Mouse (Mus musculus) lung, postnatal 10 days (tissue): ENCODE data around the gene Klc4.

Source experiments
- DNase-seq: peaks from one replicate; pipeline ENCODE4 v3.0.0; 2021

Gene Klc4

GRCm38 (mm10) chr17:46651755-46652547, 6.1 kb upstream of the Klc4 start:
- DNase-seq: peak; percentile 32

- no peak for DNase-seq
These were observed 5.5 kb upstream of the Klc4 start for GRCm38 (mm10) chr17:46651292-46651691.

DNA sequence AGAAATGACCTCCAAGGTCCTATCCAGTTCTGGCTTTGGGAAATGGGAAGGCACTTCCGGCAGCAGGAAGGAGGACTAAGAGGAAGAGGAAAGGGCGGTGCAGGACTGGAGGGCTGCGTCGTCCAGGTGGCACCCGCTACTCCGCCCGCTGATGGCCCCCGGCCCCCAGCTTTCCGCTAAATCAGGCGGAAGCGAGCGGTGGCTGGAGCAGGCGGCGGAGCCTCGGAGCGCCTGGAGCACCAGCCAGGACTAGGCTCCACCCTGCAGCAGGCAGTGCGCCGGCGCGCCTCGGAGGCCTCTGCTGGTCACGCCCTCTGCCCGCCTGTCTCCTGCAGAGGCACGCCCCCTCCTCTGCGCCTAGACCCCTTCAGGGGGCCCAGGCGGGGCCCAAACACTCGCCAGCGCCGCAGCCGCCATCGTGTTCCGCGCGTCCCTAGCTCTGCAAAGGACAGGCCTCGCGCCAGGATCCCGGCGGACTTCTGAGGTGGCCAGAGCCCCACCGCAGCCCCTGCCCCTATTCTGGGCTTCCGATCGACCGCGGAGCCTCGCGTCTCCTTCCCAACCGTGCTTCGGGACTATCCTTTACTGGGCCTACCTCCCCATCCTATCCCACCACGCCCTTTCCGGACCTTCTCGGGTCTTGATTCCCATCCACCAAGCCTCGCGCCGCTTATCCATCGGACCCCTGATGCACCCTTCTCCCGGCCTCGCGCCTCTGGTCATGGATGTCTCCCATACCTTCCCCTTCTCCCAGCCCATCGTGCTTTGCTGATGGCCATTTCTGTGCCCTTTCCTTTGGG, 4.6 kb upstream of the Klc4 start, which contains the start of gene Cul7:
TSS of gene Cul7 (plus strand) at position 106 of the 800 bp plus-strand sequence.
- peak; percentile 97 for DNase-seq

- DNase-seq: no peak
These were observed 4.0 kb upstream of the Klc4 start for GRCm38 (mm10) chr17:46649811-46650210.

DNA sequence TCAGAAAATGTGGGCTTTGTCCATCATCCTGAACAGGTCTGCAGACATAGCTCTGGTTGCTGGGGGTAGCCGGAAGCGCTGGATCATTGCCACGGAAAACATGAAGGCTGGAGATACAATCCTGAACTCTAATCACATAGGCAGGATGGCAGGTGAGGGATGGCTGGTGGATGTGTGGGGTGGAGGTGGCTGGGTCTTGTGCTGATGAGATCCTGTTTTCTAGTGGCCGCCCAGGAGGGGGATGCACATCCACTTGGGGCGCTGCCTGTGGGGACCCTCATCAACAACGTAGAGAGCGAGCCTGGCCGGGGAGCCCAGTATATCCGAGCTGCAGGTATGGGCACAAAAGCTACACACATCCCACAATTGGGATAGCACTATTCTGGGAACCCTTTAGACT, 2.6 kb upstream of the Klc4 start:
- no peak for DNase-seq

- DNase-seq: no peak
These were observed 1.5 kb upstream of the Klc4 start for GRCm38 (mm10) chr17:46647279-46647678.

- no peak for DNase-seq
These were observed 470 bp upstream of the Klc4 start for GRCm38 (mm10) chr17:46646322-46646662.

GRCm38 (mm10) chr17:46644916-46645475, 826 bp downstream of the Klc4 start:
- DNase-seq: peak; percentile 84

DNA sequence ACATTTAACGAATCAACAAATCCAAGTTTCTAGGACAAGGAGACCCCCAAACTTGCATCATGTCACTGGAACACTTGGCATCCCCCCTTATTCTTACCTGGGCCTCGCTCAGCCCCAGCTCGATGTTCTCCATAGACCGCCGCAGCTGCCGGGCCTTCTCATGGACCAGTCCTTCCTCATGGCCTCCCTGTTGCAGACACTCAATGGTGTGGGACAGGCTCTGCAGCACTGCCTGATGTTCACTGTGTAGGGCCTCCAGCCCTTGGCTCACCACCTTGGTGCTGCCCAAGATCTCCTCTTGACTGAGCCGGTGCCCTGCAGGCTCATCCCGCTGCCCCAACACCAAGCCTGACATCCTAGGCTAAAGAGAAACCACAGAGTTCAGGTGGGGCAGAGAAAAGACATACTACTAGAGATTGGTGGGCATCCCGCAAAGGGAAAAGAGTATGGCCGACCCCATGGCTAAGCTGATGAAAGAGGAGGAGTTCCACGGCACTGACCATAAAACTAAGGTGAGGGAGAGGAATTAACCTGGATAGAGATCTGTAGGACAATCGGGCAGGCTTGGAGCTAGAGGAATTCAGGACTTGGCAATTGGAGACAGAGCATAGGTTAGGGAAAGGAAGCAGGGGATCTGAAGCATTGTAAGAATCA, 1.5 kb downstream of the Klc4 start:
- no peak for DNase-seq

- DNase-seq: no peak
These were observed 3.8 kb downstream of the Klc4 start for GRCm38 (mm10) chr17:46642060-46642459.

DNA sequence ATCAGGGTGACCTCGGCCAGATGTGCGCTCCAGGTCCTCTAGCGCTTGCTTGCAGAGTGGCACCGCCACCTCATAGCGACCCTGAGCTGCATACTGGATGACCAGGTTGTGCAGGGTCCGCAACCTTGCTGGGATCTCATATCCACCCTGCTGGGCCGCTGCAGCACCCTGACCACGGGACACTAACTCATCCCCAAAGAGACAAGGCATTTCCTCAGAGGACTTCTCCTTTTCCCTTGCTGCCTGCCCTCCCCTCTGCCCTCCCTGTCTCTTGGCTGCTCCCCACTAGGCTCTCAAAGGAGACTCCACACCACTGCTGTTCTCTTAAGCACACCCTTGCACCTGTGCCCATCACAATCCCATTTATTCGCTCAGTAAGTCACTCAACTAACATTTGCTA, 5.9 kb downstream of the Klc4 start:
- DNase-seq: no peak

DNA sequence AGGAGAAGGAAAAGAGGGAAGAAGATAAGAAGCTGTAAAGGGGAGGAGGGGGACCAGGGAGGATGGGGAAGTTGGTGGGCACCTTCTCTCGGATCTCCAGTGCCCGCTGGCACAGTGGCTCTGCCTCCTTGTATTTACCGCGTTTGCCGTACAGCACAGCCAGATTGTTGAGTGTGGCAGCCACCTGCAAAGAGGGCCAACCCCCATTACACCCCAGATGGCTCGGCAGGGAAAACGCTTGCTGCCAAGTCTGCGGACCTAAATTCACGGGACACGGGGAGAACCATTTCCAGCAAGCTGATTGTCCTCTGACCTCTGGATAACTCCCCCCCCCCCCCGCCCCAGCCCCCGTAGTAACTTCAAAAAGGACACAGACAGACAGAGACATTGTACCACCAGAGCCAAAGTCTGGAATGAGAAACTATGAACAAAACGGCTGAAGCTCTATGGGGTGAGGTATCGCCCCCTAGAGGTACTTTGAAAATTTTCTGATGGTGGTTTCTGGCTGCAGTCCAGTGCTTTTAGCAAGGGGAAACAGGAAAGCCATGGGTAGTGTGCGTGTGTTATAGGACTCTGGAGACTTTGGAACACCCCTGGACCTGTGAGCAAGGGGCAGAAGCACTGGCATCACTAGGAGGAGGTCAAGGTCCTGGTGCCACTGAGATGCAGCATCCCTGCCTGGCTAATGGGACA, 8.8 kb downstream of the Klc4 start:
- DNase-seq: peak; percentile 90

- DNase-seq: peak; percentile 93
These were observed 16.0 kb downstream of the Klc4 start for GRCm38 (mm10) chr17:46629685-46630441.

DNA sequence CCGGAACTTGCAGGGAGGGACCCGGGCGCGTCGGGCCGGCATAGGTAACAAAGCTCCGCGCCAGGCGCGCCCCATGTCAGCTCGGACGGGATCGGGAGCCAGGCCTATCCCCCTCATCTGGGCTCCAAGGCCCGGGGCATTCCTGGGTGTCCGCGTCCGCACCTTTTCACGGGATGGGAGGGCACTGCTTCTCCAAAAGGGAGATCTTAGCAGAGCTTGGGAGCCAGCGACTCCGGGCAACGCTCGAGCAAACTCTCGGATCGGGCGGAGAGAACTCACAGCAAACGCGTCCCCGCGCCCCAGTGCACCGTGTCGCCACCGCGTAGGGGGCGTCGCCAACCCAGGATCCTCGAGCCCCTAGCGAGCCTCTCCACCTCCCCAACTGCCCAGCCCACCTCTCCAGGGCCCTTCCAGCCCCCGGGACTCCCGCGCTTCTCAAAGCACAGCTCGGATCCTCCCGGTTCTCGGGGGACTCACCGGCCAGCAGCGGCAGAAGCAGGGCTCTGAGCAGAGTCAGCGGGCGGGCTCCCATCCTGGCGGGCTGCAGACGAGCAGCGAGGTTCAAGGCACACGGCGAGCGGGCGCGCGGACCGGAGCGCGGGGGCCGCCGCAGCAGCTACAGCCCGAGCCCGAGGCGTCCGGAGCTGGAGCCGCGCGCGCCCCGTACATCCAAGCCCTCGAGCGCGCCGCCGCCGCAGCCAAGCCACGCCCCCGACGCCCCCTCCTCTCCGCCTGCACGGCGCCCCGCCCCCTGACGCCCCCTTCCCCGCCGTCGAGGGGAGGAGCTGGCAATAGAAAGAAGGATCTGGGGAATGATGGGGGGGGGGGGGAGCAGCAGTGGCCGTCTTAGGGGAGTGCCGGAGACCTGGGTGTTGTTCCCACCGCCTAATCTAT, 16.8 kb downstream of the Klc4 start, which contains the start of gene Ptk7:
TSS of gene Ptk7 (minus strand) at position 714 of the 894 bp plus-strand sequence.
- peak; percentile 91 for DNase-seq

GRCm38 (mm10) chr17:46628471-46628790, 17.4 kb downstream of the Klc4 start:
- peak; percentile 50 for DNase-seq

- DNase-seq: peak; percentile 43
These were observed 18.4 kb downstream of the Klc4 start for GRCm38 (mm10) chr17:46627409-46627808.

- DNase-seq: peak; percentile 32
These were observed 21.2 kb downstream of the Klc4 start for GRCm38 (mm10) chr17:46624598-46624997.

DNA sequence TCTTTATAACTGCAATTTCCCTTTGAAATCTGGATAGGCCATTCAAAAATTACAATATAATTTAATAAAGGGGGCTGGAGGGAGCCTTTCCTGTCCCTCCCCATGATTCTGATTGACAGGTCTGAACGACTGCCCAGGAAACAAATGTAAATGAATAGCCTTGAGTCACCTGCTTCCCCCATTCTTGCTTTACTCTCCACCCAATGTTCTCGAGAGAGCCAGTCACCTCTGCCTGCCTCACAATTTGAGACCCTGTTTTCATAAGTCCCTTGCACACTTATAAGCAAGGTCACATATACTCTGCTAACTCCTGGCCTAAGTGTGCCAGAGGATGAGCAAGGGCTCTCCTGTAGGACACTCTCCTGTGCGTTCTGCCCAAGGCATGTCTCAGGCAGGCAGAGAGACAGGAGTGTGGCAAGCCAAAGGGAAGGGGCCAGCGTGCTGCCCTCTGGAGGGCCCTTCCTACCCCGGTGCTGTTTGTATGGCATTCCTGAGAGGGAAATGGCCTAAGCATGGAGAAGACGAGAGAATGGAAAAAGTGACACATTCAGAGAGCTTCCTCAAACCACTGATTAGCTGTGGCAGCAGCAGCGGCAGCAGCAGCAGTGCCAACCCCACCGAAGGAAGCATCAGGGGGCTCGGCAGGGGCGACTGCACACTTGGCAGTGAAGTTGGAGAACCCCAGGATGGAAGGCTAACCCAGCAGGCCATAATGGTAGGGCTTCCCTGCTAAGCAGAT, 21.8 kb downstream of the Klc4 start:
- DNase-seq: peak; percentile 71

GRCm38 (mm10) chr17:46622269-46622668, 23.6 kb downstream of the Klc4 start:
- DNase-seq: no peak

GRCm38 (mm10) chr17:46621324-46621723, 24.5 kb downstream of the Klc4 start:
- DNase-seq: peak; percentile 77
